Mouse (Mus musculus) midbrain, embryonic 11.5 days (tissue): ENCODE data around the gene Gltpd2. TPM values are rescaled to one million over a fixed set of nuclear protein-coding genes. Genes with fewer than 3 reads are reported as not detected.
"Not testable (repeated sequence)": the region's sequence is repeated elsewhere in the genome, so short reads cannot be mapped to it uniquely, and the experiment has no call there.

Source experiments
- ATAC-seq: fragments of 200-750 bp; cut with Nextera tagmentation; 2 replicates; pipeline ENCODE4 v1.8.0; 2017; ENCODE audit warnings: moderate TSS enrichment, moderate library complexity; ENCODE audit not compliant: low FRiP score
- DNase-seq: peaks from one replicate; pipeline ENCODE4 v3.0.0; 2015; ENCODE audit warnings: low spot score; ENCODE audit errors: missing footprints
- H3K27ac ChIP-seq: fragments of 300-500 bp; sonication (generic); 2 replicates; pipeline ENCODE4 v1.5.1; 2014; ENCODE audit warnings: low read depth, low read length
- H3K27me3 ChIP-seq: fragments of 300-500 bp; sonication (generic); 2 replicates; pipeline ENCODE4 v1.6.1; 2014; ENCODE audit warnings: mild to moderate bottlenecking, low read length, moderate library complexity, mixed read lengths; ENCODE audit not compliant: control insufficient read depth, insufficient read depth
- H3K36me3 ChIP-seq: fragments of 300-500 bp; sonication (generic); 2 replicates; pipeline ENCODE4 v1.6.1; 2014; ENCODE audit warnings: mild to moderate bottlenecking, low read length, moderate library complexity, mixed read lengths; ENCODE audit not compliant: control insufficient read depth, insufficient read depth
- H3K4me1 ChIP-seq: fragments of 300-500 bp; sonication (generic); 2 replicates; pipeline ENCODE4 v1.6.1; 2014; ENCODE audit warnings: low read length; ENCODE audit not compliant: control insufficient read depth, insufficient read depth
- H3K4me2 ChIP-seq: fragments of 300-500 bp; sonication (generic); 2 replicates; pipeline ENCODE4 v1.6.1; 2014; ENCODE audit warnings: mild to moderate bottlenecking, moderate library complexity
- H3K4me3 ChIP-seq: fragments of 300-500 bp; sonication (generic); 2 replicates; pipeline ENCODE4 v1.5.1; 2014; ENCODE audit warnings: low read depth, low read length
- H3K9ac ChIP-seq: fragments of 300-500 bp; sonication (generic); 2 replicates; pipeline ENCODE4 v1.6.1; 2014; ENCODE audit warnings: low read length
- H3K9me3 ChIP-seq: fragments of 300-500 bp; sonication (generic); 2 replicates; pipeline ENCODE4 v1.6.1; 2016; ENCODE audit warnings: low read length; ENCODE audit not compliant: control insufficient read depth
- WGBS: fragments of 180-500 bp; shearing (Covaris S2); extraction: QIAGEN DNeasy Blood & Tissue Kit; methylation state at CpG from one replicate; pipeline ENCODE4 v1.1.7; 2014; 5-methylcytosine and 5-hydroxymethylcytosine counted together
- polyA plus RNA-seq: library from polyadenylated mRNA; unstranded; fragments of >200 nt; fragmentation: Nextera tagmentation; extraction: Ambion mirVana; gene quantifications from 2 replicates; pipeline ENCODE4 v1.2.1, GENCODE M21; 2014

Gene Gltpd2
- polyA plus RNA-seq, 1 experiment from 2014 or later = 0.18 TPM

GRCm38 (mm10) chr11:70525184-70525678 lies 6.2 kb downstream of the Gltpd2 start, which contains the start of gene Psmb6:
Psmb6 (plus strand) TSS chr11:70525367.
- H3K9me3 ChIP-seq = no peaks in the 10 kb centered on the region
- peak within 1 kb of the TSS; percentile 81 for H3K4me3 ChIP-seq
- peak within 1 kb of the TSS; percentile 30; the same call in 1 of the 2 replicates for H3K27ac ChIP-seq
- peak within 1 kb of the TSS; percentile 79 for H3K9ac ChIP-seq
- peak; percentile 98 for DNase-seq
- under 1% methylated on average over 26 of the region's 26 CpGs for WGBS
- peak; percentile 94 for ATAC-seq
- H3K4me2 ChIP-seq = peak within 1 kb of the TSS; percentile 85
- peaks cover 16% of the 10 kb centered on the region for H3K36me3 ChIP-seq
- peaks cover 7% of the 10 kb centered on the region for H3K4me1 ChIP-seq
- no peaks in the 10 kb centered on the region; the same call in 1 of the 2 replicates for H3K27me3 ChIP-seq

DNA sequence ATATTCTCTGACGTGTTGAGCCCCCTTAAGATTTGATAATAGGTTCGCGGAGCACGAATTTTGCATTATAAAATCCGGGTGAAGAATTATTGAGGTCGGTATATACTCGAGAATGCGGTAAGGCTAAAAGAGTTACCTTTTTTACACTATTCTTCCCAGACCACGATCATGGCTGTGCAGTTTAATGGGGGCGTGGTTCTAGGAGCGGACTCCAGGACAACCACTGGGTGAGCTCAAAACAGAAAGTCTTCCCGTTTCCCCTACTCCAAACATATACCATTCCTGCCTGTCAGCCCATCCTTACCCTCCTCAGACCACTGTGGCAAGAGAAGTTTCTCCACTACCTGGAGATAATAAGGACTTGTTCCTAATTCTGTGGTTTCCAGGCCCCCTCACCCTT lies 6.7 kb downstream of the Gltpd2 start:
- no peaks in the 10 kb centered on the region for H3K9me3 ChIP-seq
- no peaks in the 10 kb centered on the region; the same call in 1 of the 2 replicates for H3K27me3 ChIP-seq
- H3K9ac ChIP-seq = peak overlapping the region; percentile 79
- 3% methylated on average over 12 of the region's 12 CpGs for WGBS
- H3K4me2 ChIP-seq = peak overlapping the region; percentile 85
- H3K27ac ChIP-seq = no peak overlapping the region
- H3K36me3 ChIP-seq = peaks cover 16% of the 10 kb centered on the region
- DNase-seq = no peak
- H3K4me3 ChIP-seq = peak overlapping the region; percentile 81
- peaks cover 6% of the 10 kb centered on the region for H3K4me1 ChIP-seq
- ATAC-seq = peak; percentile 25; the same call in 1 of the 2 replicates

GRCm38 (mm10) chr11:70526211-70526610 lies 7.2 kb downstream of the Gltpd2 start:
- Histone ChIP-seq H3K27ac (no peak overlapping the region), H3K9me3 (no peaks in the 10 kb centered on the region), H3K4me1 (peaks cover 6% of the 10 kb centered on the region), H3K9ac (no peak overlapping the region; the same call in 1 of the 2 replicates), H3K36me3 (peaks cover 16% of the 10 kb centered on the region), H3K27me3 (no peaks in the 10 kb centered on the region), H3K4me2 (peak overlapping the region; percentile 85), H3K4me3 (peak overlapping the region; percentile 81)
- 90% methylated on average over 12 of the region's 12 CpGs for WGBS
- ATAC-seq (no peak), DNase-seq (no peak)

DNA sequence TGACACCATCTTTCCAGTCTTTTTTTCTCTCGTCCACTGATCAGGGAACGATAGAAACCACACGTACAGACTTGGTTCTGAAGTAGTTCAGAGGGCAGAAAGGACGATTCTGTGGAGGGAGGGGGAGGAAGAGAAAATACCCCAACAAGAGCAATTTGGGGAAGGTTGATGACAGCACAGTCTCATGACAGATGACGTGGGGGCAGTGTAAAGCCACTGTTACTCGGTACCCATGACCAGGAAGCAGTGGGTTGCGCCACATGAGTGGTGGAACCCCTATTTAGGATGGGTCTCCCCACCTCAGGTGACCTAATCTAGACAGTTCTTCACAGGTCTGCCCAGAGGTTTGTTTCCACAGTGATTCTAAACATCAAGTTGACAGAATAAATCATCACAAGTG lies 9.6 kb downstream of the Gltpd2 start:
- no peaks in the 10 kb centered on the region for H3K9me3 ChIP-seq
- no peak overlapping the region for H3K4me3 ChIP-seq
- H3K4me1 ChIP-seq = peaks cover 6% of the 10 kb centered on the region
- H3K36me3 ChIP-seq = peaks cover 16% of the 10 kb centered on the region
- no peak overlapping the region for H3K27ac ChIP-seq
- WGBS = 90% methylated on average over 7 of the region's 7 CpGs
- no peak overlapping the region for H3K4me2 ChIP-seq
- H3K9ac ChIP-seq = no peak overlapping the region
- no peak for ATAC-seq
- no peak for DNase-seq
- no peaks in the 10 kb centered on the region for H3K27me3 ChIP-seq

GRCm38 (mm10) chr11:70531065-70531464 lies 12.1 kb downstream of the Gltpd2 start:
- WGBS = 84% methylated on average over 2 of the region's 2 CpGs
- ATAC-seq = not testable (repeated sequence)

GRCm38 (mm10) chr11:70532839-70533238 lies 13.8 kb downstream of the Gltpd2 start, which contains the start of gene Gm40193:
Gm40193 (minus strand) TSS chr11:70532939.
- Histone ChIP-seq H3K27me3 (no peaks in the 10 kb centered on the region), H3K27ac (no peak within 1 kb of the TSS), H3K36me3 (peaks cover 5% of the 10 kb centered on the region; the same call in 1 of the 2 replicates), H3K9ac (no peak within 1 kb of the TSS), H3K4me3 (no peak within 1 kb of the TSS), H3K9me3 (no peaks in the 10 kb centered on the region), H3K4me1 (no peaks in the 10 kb centered on the region), H3K4me2 (no peak within 1 kb of the TSS)
- DNase-seq (no peak), ATAC-seq (no peak)
- WGBS = 79% methylated on average over 6 of the region's 6 CpGs

More at GRCm38 (mm10) chr11:70531065-70531464, 12.1 kb downstream of the Gltpd2 start:
- not testable (repeated sequence) for H3K4me2 ChIP-seq, DNase-seq, H3K4me1 ChIP-seq, H3K9me3 ChIP-seq, H3K27ac ChIP-seq, H3K4me3 ChIP-seq, H3K27me3 ChIP-seq, H3K9ac ChIP-seq
- peaks cover 16% of the 10 kb centered on the region for H3K36me3 ChIP-seq

GRCm38 (mm10) chr11:70539423-70539822 lies 20.4 kb downstream of the Gltpd2 start:
- DNase-seq = no peak
- ATAC-seq = no peak
- H3K27ac ChIP-seq = no peak overlapping the region

GRCm38 (mm10) chr11:70539877-70540587 lies 21.0 kb downstream of the Gltpd2 start, which contains the start of gene Pld2:
Pld2 (plus strand) TSS chr11:70540064.
- H3K9me3 ChIP-seq = no peaks in the 10 kb centered on the region
- peak within 1 kb of the TSS; percentile 45 for H3K4me3 ChIP-seq
- peak within 1 kb of the TSS; percentile 68 for H3K9ac ChIP-seq
- DNase-seq = peak; percentile 99
- no peak within 1 kb of the TSS for H3K27ac ChIP-seq
- no peaks in the 10 kb centered on the region for H3K36me3 ChIP-seq
- WGBS = under 1% methylated on average over 65 of the region's 65 CpGs
- ATAC-seq = peak; percentile 89
- H3K4me2 ChIP-seq = peak within 1 kb of the TSS; percentile 82
- H3K27me3 ChIP-seq = peaks cover 13% of the 10 kb centered on the region
- H3K4me1 ChIP-seq = 0 out of 2 replicates have a peak, but pooled peaks cover 3% of the 10 kb centered on the region

More at GRCm38 (mm10) chr11:70539423-70539822, 20.4 kb downstream of the Gltpd2 start:
- WGBS = 26% methylated on average over 9 of the region's 9 CpGs
- peaks cover 13% of the 10 kb centered on the region for H3K27me3 ChIP-seq
- H3K9me3 ChIP-seq = no peaks in the 10 kb centered on the region
- peak overlapping the region; percentile 82 for H3K4me2 ChIP-seq
- H3K4me1 ChIP-seq = 0 out of 2 replicates have a peak, but pooled peaks cover 3% of the 10 kb centered on the region
- H3K9ac ChIP-seq = no peak overlapping the region; the same call in 1 of the 2 replicates
- no peaks in the 10 kb centered on the region for H3K36me3 ChIP-seq
- H3K4me3 ChIP-seq = peak overlapping the region; percentile 45

GRCm38 (mm10) chr11:70540928-70541327 lies 21.9 kb downstream of the Gltpd2 start:
- 84% methylated on average over 7 of the region's 7 CpGs for WGBS
- Histone ChIP-seq H3K27me3 (peaks cover 13% of the 10 kb centered on the region), H3K4me1 (0 out of 2 replicates have a peak, but pooled peaks cover 3% of the 10 kb centered on the region), H3K9me3 (no peaks in the 10 kb centered on the region), H3K4me2 (peak overlapping the region; percentile 82), H3K4me3 (no peak overlapping the region), H3K27ac (no peak overlapping the region), H3K36me3 (no peaks in the 10 kb centered on the region), H3K9ac (no peak overlapping the region)
- ATAC-seq (no peak), DNase-seq (no peak)
